Comparison of ENCODE assay signal across 9 mouse cellular contexts in genomic region chr9:83652590-83653172, GRCm38 (mm10).
A peak's percentile ranks its signal among the peaks of the same experiment; 100 is the strongest.
DNase-seq lines count a peak whose midpoint lies in the region; ATAC-seq and TF ChIP-seq lines count a peak whose summit lies in the region.
"Had no signal": no experiment of that assay in that cellular context is flagged by ENCODE, and none has a peak within 500 bp of the region (broad histone marks: within the 10 kb centered on the region; RNA-seq: fewer than 3 reads in every experiment).

No protein-coding gene starts in this region.

- no peak overlapping the region for H3K4me2 ChIP-seq in forebrain, embryonic 14.5 days (ENCODE audit: low read length)
- H3K4me2 ChIP-seq in stomach, postnatal 0 days (replicated peaks; ENCODE audit: low read depth) = no peak overlapping the region
- H3K4me2 ChIP-seq: liver, embryonic 15.5 days had no signal

- no peaks in the 10 kb centered on the region for H3K36me3 ChIP-seq in forebrain, embryonic 14.5 days (ENCODE audit: control insufficient read depth, insufficient read depth, low read length)
- H3K36me3 ChIP-seq in stomach, postnatal 0 days (ENCODE audit: control insufficient read depth, insufficient read depth, low read length) = no peaks in the 10 kb centered on the region
- H3K36me3 ChIP-seq: liver, embryonic 15.5 days had no signal

- H3K9ac ChIP-seq in forebrain, embryonic 14.5 days (ENCODE audit: low read length) = no peak overlapping the region
- H3K9ac ChIP-seq in stomach, postnatal 0 days (ENCODE audit: low read length) = no peak overlapping the region
- H3K9ac ChIP-seq: liver, embryonic 15.5 days had no signal

- H3K9me3 ChIP-seq in forebrain, embryonic 14.5 days (replicated peaks; ENCODE audit: control insufficient read depth, low read length) = no peaks in the 10 kb centered on the region
- H3K9me3 ChIP-seq in stomach, postnatal 0 days (ENCODE audit: control insufficient read depth, low read length) = no peaks in the 10 kb centered on the region
- H3K9me3 ChIP-seq: liver, embryonic 15.5 days had no signal

- TF ChIP-seq EP300 in stomach, postnatal 0 days (optimal IDR thresholded peaks at IDR 0.05) = no peak

- peak; percentile 72 for DNase-seq in heart, adult 11 months
- no peak for DNase-seq in heart, adult 9 months (ENCODE audit: low spot score in 2 of 2)
- DNase-seq in thymus, postnatal 0 days (ENCODE audit: low spot score) = peak; percentile 46
- no peak for DNase-seq in thymus, adult 18-20 months
- DNase-seq in forebrain, embryonic 14.5 days (ENCODE audit: low spot score) = peak; percentile 25
- peak; percentile 21 for DNase-seq in stomach, postnatal 0 days (ENCODE audit: low spot score)
- no peak for DNase-seq in cerebellum, adult 11-12 months
- DNase-seq in frontal cortex, postnatal 10 days (ENCODE audit: low spot score in 2 of 2) = no peak

- H3K27me3 ChIP-seq in forebrain, embryonic 14.5 days (replicated peaks; ENCODE audit: control insufficient read depth, insufficient read depth, low read length) = no peaks in the 10 kb centered on the region
- H3K27me3 ChIP-seq in stomach, postnatal 0 days (ENCODE audit: control insufficient read depth, insufficient read depth, low read length) = no peaks in the 10 kb centered on the region
- H3K27me3 ChIP-seq: liver, embryonic 15.5 days had no signal

- no peak overlapping the region for H3K27ac ChIP-seq in forebrain, embryonic 14.5 days (ENCODE audit: low read depth, low read length)
- no peak overlapping the region for H3K27ac ChIP-seq in stomach, postnatal 0 days (replicated peaks)
- H3K27ac ChIP-seq: liver, embryonic 15.5 days had no signal

- peaks cover 14% of the 10 kb centered on the region; the same call in 1 of the 2 replicates for H3K4me1 ChIP-seq in forebrain, embryonic 14.5 days (ENCODE audit: control insufficient read depth, insufficient read depth, low read length)
- no peaks in the 10 kb centered on the region for H3K4me1 ChIP-seq in stomach, postnatal 0 days (replicated peaks; ENCODE audit: control insufficient read depth, insufficient read depth)
- H3K4me1 ChIP-seq: liver, embryonic 15.5 days had no signal

- WGBS in forebrain, embryonic 14.5 days = 29% methylated on average over 15 of the region's 15 CpGs
- 38% methylated on average over 15 of the region's 15 CpGs for WGBS in stomach, postnatal 0 days

- no peak for ATAC-seq in forebrain, embryonic 14.5 days
- ATAC-seq in stomach, postnatal 0 days (ENCODE audit: low FRiP score, low TSS enrichment) = peak; percentile 76

- H3K4me3 ChIP-seq in forebrain, embryonic 14.5 days (ENCODE audit: low read depth, low read length) = no peak overlapping the region
- H3K4me3 ChIP-seq in stomach, postnatal 0 days (ENCODE audit: low read depth, low read length) = no peak overlapping the region
- H3K4me3 ChIP-seq: liver, embryonic 15.5 days had no signal

- peak; percentile 76 for TF ChIP-seq CTCF in stomach, postnatal 0 days (IDR thresholded peaks at IDR 0.05; ENCODE audit: low read depth)

Comparison
In these comparisons a context has a peak if more than half of its experiments do, and no peak if none do; other contexts are left out.
1. DNase-seq: peak in heart, adult 11 months (single experiment), thymus, postnatal 0 days (single experiment), forebrain, embryonic 14.5 days (single experiment) and stomach, postnatal 0 days (single experiment); none in heart, adult 9 months (0 of 2), thymus, adult 18-20 months (0 of 2), cerebellum, adult 11-12 months (single experiment) and frontal cortex, postnatal 10 days (0 of 2).